Mouse (Mus musculus): ENCODE data around the gene Tank.

GRCm38 (mm10) chr2:61681572-61681971 lies 103.2 kb downstream of the Tank start:
- TF ChIP-seq POLR2A (IDR thresholded peaks at IDR 0.05; ENCODE audit: control insufficient read depth, extremely low read depth, insufficient read depth, low read length, poor library complexity) (no peak), CTCF (IDR thresholded peaks at IDR 0.05; ENCODE audit: borderline replicate concordance, control insufficient read depth, extremely low read depth, insufficient read depth, low read length, poor library complexity) (no peak)

All from thymus, adult 2 months (tissue).